Mouse (Mus musculus): ENCODE data around the gene Dlx3. TPM values are rescaled to one million over a fixed set of nuclear protein-coding genes. Genes with fewer than 3 reads are reported as not detected.

Gene Dlx3
- total RNA-seq, 2 experiments from 2014 or later: 0.17 TPM; not detected in 1

DNA sequence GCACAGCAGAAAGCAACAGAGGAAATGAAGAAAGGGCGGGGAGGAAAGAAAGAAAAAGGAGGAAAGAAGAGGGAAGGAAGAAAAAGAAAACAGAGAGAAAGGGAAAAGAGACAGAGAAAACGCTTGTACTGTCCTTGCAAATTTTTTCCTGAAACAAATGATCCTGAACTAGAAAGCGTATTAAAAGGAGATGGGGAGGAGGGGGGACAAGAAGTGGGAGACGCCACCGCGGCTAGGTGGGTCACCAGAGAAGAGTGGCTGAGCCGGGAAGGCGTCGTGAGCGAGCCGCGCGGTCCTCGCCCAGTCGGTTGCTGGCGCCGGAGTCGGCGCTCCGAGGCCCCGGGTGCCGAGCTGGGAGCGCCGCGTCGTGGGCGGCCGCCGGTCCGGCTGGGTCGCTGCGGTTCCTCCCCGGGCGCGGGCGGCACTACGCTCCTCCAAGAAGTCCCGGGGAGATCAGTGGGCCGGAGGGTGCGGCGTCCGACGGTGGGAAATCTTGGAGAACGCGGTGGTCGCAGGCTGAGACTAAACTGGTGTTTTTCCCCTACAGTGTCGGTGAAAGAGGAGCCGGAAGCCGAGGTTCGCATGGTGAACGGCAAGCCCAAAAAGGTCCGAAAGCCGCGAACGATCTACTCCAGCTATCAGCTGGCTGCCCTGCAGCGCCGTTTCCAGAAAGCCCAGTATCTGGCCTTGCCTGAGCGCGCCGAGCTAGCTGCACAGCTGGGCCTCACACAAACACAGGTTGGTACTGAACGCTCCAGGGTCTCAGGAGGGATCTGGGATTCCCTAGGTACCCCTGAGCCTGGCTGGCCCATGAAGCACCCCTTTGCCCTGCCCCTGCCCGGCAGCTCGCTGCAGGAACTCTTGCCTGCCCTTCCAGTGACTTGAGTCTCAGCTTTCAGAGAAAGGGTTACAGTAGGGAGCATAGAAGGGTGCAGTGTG lies 1.5 kb downstream of the Dlx3 start:
- DNase-seq (ENCODE audit: low spot score in 2 of 2): no peak

DNA sequence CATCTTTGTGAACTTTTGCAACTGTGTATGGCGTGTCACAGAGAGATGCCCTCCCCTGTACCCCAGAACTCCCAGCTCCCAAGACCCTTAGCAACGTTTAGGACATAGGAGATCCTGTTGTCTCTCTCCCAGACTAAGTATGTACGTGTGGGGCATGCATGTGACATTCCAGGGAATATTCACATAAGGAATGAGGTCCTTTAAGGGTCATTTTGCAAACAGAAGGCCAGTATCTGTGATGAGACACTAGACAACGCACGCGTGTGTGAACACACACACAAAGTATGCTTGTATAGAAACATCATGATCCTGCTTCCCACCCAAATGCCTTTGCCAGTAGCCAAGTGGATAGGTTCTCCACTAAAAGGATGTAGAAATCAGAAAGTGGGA lies 2.2 kb downstream of the Dlx3 start:
- DNase-seq (ENCODE audit: low spot score in 2 of 2): no peak

DNA sequence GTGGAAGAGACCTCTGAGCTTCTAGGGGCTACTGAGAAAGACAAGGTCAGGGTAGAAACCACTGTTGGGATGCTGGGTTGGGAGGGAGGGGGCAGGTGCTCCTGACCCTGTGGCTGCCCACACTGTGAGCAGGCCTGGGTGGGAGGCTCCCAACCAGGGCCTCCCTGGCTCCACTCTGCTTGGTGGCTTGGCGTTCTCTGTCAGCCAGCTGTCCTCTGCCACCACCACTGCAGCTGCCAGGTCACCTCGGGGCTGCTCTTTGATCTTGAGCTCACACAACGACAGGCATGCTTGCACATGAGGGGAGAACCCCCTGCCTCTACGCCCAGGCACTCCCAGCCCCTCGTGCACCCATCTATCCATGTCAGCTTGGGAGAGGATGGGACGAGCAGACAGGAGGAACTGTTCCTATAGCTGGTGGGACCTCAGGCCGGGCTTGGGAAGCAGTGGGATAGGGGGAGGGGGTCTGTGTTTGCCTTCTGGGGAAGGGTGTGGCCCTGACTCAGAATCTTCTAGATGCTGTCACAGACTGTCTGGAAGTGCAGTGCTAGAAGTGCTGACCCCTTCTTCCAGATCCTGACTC lies 5.5 kb downstream of the Dlx3 start:
- DNase-seq (ENCODE audit: low spot score in 2 of 2): no peak

DNA sequence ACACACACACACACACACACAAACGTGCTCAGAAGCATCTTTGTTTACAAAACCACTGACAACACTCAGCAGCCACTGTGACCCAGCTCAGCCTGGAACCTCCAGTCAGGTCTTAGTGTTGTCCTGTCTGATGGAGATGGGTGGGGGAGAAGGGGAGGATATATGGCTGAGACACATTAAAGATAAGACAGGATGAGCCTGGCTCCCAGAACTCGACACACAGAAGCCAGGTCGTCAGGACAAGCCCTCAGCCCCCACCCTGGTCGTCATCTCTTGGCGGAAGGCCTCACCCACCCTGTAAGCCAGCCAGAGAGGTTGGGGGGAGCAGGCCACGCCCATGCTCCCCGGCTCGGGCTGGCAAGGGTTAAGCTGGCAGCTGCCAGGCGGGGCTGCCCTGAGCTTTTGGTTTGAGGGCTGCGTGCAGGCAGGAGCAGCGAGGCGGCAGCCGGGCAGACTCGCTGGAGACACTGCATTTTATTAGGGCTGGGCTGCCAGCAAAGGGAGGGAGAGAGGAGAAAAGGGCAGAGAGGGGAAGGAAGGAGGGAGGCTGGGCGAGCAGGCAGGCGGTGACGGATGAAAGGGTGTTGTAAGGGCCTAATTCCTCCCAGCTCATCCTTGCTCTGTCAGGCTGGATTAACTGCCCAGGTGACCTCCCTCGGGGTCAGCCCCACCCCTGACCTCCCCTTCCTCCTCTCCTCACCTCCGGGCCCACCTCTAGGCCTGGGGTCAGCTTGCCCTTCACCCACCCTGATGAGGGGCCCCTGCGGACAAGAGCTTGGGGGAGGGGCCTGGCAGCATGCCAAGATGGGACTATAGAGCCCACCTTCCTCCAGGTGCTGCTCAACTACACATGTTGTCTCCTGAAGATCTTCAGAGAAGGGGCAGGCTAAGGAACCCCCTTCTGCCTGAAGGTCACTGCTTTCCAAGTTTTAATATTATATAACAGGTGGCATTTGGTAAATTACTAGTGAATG lies 6.6 kb downstream of the Dlx3 start:
- no peak for DNase-seq (ENCODE audit: low spot score in 2 of 2)

DNA sequence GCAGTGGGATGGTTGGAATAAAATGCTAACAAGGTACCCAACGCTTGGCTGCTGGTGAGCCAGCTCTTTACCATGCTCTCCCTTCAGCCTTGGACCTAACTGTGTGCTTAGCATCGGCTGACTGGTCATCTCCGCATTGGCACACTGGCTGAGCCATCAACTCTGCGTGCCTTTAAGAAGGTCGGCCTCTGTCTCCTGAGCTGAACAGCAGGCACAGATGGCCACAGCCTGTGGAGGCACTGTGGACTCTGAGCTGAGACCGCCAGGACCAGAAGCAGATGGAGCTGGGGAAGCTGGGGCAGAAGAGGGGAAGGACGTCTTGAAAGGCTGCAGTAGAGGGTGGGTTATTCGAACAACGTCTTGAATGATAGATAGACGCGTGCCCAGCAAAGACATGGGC lies 8.4 kb downstream of the Dlx3 start:
- no peak for DNase-seq (ENCODE audit: low spot score in 2 of 2)

DNA sequence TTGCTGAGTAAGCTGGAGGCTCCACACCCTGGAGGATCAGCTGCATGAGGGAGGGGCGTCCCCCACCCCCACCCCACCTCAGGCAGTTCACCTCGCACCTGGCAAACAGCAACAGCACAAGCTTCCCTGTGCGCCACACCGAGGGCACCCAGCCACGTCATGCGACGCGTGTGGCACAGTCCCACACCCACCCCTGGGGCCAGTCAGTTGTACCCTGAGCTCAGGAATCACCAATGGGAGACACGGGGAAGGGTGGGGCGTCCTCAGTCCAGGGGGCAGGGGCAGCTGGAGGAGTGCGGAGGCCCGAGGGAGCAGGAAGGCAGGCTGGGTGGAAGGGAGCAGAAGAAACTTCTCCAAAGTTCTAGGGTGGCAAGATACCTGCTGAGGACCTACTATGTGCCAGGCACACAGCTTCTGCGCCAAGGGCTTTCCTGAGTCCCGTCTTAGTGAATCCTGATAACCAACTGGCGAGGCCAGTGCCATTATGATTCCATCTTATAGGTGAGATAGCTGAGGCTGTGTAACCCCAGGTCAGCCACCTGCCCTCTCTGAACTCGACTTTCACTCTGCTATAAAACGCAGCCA lies 10.8 kb downstream of the Dlx3 start:
- no peak for DNase-seq (ENCODE audit: low spot score in 2 of 2)

DNA sequence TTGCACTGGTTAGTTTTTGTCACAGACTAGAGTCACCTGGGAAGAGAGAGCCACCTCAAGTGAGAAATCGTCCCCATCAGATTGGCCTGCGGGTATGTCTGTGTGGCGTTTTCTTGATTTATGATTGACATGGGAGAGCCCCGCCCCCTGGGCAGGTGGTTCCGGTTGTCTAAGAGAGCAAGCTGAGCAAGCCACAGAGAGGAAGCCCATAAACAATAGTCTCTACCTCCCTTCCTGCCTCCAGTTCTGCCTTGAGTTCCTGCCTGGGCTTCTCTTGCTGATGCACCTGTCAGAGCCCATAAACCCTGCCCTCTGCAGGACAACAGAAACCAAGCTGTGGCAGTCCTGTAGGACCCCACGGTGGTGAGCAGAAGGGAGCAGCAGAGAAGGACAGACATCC lies 13.4 kb downstream of the Dlx3 start:
- no peak for DNase-seq (ENCODE audit: low spot score in 2 of 2)

DNA sequence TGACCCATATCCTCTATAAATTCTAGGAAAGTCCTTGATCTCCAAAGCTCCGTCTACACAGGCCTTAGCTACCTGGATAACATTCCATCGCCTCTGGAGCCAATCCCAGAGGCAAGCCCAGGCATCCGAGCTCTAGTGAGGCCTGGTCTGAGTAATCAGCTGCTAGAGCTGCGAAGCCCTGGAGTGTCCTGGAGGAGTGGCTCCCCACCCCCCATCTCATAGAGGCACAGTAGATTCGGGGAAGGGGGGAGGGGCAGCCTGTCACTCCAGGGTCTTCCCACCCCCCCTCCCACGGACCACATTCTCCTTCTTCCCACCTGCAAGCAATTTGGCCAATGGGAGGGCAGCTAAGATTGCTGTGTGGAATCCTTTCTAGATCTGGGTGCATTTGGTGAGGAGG lies 17.4 kb downstream of the Dlx3 start:
- no peak for DNase-seq (ENCODE audit: low spot score in 2 of 2)

DNA sequence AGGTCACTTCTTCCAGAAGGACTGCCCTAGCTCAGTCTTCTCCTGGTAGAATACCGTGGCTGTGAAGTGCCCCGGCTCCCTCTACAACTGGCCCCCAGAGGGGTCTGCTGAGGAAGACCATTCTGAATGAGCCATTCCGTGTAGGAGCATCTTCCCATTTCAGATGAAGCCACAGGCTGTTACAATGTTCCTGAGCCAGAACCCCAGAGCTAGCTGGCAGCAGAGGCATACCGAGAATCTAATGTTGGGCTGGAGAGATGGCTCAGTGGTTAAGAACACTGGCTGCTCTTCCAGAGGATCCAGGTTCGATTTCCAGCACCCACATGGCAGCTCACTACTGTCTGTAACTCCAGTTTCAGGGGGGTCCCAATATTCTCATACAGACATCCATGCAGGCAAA lies 20.0 kb downstream of the Dlx3 start:
- no peak for DNase-seq (ENCODE audit: low spot score in 2 of 2)

DNA sequence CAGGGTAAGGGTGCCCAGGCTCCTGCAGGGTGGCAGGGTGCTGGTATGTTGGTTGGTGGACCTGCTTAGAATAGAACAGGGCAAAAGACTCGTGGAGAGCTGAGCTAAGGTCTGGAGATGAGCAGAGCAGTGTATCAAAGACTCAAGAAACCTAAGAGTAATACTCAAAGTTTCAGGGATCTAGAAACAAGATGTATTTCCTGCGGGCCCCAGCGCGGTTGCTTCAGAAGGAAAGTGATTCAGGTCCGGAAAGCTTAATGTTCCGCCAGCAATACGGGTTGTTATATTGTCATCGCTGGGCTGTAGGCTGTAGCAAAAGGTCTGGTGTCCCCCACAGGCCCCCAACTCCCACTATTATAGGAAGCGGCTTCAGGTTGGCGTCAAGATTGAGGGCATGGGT lies 22.3 kb downstream of the Dlx3 start:
- no peak for DNase-seq (ENCODE audit: low spot score in 2 of 2)

DNA sequence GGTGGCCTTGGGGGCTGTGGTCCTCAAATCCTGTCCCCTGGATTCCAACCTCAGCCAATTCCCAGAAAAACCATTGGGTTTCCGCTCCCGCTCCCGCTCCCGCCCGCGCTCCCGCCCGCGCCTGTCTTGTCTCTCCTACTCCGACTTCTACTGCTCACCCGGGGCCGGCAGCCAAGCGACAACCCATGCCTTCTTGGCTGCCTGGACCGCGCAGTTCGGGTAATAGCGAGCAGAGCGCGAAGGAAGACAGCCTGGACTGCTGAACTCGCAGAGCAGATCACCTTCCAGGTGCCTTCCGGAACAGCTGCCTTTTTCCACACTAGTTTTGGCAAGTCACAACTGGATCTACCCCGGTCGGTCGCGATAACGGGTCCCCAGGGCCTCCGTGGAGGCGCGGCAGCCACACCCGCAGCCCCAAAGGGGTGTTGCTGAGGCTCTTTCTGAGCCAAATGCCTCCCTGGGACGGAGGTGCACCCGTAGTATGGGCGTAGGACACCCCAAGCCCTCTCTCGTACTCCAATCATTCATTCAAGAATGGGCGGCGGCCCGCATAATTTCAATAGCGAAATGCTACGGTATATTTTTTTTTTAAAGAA lies 23.2 kb downstream of the Dlx3 start:
- DNase-seq (ENCODE audit: low spot score in 2 of 2): no peak

DNA sequence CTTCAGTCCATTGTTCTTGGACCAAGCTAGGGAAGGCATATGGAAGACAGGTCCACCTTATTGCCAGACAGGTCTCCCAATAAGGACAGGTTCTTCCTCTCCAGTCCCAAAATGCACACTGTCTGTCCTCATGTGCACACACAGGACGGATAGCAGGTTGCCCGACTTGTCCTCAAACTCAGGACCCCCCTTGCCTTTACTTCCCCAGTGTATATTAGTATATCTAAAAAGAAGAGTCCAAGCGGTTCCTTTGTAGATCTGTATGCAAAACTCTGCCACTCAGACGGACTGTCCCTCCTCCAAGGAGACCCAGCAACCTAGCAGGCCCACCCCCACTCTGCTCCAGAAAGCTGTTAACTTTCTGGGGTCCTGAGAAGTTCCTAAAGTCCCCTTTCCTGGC lies 23.7 kb downstream of the Dlx3 start:
- DNase-seq (ENCODE audit: low spot score in 2 of 2): no peak

DNA sequence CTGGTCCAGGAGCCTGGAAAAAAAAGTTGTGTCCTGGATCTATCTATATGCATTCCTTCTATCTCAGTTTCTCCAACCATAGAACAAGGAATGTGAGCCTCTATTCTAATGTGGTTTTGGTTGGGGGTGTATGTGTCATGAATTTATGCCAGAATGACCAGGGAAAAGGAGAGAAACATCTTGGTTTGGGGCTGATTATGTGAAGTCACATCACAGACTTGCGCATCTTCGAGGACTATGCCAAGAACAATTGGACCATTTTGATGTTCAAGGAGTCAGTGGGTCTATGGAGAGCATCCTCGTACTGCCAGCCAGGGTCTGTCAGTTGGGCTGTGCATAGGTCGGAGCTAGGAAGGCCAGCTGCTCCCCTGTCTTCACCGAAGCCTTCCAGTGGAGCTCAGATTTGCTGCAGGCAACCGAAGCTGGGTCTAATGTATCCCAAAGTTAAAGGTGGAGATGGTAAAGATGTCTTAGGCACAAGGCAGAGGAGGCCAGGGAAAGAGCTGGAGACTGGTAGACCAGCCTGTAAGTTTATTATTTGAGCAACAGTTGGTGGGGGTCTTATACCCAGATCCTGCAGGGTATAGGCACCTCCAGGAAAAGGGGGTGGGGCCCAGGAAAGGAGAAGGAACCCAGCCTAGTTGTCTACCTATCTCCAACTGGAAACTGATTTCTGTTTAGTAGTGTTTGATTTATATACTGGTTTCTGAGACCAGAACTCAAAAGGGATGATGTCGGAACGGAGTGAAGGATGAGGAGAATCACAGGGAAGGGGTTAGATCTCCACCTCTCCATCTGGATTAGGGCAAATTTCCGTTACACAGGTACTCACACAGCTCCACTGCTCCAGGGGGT lies 24.4 kb downstream of the Dlx3 start:
- no peak for DNase-seq (ENCODE audit: low spot score in 2 of 2)

DNA sequence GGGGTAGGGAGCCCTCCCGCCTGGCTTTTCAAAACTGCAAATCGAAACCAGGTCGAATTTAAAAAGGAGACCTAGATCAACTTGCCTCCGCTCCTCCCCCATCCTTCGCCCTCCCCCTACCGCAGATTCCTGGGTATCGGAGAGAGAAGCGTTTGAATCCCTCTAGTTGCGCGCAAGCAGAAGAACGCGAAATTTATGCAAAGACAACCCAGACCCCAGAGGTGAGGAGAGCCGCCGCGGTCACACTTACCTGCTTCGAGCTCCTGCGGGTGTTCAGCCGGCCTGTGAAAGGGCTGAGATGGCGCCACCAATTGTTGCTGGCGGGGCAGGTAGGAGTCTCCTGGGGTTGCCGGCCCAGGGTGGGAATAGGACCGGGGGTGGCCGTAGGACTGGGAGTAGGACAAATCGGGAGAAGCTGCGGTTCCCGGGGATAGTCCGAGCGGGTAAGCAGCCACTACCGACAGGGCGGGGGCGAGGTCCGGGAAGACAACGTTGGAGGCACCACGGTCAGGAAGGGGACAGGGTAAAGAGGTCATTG lies 25.1 kb downstream of the Dlx3 start:
- DNase-seq (ENCODE audit: low spot score in 2 of 2): no peak

DNA sequence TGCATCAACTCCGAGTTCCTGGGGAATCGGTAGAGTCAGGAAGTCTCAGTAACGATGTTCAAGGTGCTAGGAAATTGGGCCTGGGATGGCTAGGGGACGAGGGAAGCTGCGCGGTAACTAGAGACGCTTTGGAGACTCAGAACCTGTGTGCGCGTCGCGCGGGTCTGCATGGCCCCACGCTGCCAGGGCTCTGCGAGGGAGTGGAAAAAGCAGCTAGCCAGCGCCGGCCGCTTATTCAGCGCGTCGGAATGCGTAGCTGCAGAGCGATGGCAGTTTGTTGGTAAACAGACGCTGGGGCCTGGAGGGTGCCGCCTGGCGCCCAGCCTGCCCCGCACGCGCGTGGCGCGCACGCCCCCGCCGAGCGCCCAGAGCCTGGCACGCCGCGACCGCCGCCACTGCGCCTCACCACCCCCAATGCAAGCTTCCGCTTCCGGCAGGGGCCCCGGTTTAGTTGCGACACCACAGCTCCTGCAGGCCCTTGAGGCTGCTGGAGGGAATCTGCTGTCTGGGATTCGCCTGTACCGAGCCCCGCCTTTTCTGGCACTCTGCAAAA lies 26.0 kb downstream of the Dlx3 start, which contains the start of gene Dlx4:
Gene Dlx4, minus strand, starts transcription at position 413 of the 553 bp plus-strand sequence.
- peak in 1 of 2 experiments; percentile 28 for DNase-seq (ENCODE audit: low spot score in 2 of 2)

DNA sequence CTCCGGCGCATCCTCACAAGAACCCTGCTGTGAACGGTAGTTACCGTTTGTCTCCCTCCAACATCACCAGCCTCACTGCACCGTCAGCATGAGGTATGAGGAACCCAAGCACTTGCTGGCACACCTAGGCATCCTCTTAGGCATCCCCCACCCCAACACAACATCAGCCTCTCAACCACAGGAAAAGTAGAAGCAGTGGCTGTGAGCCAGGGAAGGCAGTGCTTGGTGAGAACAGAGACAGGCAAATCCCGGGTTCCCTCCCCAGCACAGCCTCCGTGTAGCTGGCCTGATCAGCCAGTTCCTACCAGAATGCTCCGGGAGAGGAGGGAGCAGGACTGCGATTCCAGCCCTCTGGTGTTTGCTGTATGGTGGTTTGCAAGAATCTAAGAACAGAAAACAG lies 28.8 kb downstream of the Dlx3 start:
- DNase-seq (ENCODE audit: low spot score in 2 of 2): no peak

DNA sequence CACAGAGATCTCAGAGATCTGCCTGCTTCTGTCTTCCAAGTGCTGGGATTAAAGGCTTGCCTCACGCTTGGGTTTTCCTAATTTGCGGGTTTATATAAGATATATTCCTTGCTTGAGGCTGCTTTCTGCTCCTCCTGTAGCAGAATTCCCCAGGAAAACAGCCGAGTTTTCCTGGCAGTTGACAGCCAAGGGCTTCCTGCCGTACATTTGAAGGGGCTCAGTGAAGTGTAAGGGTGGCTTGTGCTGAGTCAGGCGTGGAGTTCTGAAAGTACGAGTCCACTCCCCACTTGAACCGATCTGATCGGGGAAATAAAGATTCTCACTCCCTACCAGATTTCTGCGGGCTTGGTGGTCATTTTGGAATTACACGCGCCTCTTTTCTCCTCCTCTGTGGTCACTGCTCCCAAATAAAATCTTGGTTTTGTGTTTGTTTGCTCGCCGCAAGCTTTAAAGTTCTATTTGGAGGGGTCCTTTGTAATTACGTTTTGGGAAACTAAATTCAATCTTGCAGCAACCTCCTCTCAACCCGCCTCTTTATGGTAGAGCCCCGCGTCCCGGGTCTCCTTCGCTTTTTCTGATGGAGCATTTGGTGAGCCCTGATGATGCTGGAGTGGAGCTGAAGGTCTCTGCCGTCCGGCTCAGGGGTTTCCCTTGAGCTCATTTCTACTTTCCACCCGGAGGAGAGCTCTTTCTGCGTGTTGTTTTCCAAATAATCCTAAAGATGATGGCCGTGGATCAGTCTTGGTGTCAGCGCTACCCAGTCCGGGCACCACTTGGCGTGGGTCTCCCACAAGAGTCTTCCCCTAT lies 29.7 kb downstream of the Dlx3 start:
- DNase-seq (ENCODE audit: low spot score in 2 of 2): no peak
